Mouse (Mus musculus) lung, postnatal 14 days (tissue): ENCODE data around the gene Gm10192.
"Not testable (repeated sequence)": the region's sequence is repeated elsewhere in the genome, so short reads cannot be mapped to it uniquely, and the experiment has no call there.

Experiments
- DNase-seq: peaks from one replicate; pipeline ENCODE4 v3.0.0; 2021

The Gm10192 gene

DNA sequence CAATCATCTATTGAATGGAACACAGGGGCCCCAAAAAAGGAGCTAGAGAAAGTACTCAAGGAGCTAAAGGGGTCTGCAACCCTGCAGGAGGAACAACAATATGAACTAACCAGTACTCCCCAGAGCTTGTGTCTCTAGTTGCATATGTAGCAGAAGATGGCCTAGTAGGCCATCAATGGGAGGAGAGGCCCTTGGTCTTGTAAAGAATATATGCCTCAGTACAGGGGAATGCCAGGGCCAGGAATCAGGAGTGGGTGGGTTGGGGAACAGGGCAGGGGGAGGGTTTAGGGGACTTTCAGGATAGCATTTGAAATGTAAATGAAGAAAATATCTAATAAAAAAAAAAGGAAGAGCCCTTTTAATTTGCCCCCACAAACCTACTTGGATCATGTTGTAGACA is at the start of gene Gm10192:
Gm10192 (minus strand) TSS at position 101 of the 400 bp plus-strand sequence.
- not testable (repeated sequence) for DNase-seq

DNA sequence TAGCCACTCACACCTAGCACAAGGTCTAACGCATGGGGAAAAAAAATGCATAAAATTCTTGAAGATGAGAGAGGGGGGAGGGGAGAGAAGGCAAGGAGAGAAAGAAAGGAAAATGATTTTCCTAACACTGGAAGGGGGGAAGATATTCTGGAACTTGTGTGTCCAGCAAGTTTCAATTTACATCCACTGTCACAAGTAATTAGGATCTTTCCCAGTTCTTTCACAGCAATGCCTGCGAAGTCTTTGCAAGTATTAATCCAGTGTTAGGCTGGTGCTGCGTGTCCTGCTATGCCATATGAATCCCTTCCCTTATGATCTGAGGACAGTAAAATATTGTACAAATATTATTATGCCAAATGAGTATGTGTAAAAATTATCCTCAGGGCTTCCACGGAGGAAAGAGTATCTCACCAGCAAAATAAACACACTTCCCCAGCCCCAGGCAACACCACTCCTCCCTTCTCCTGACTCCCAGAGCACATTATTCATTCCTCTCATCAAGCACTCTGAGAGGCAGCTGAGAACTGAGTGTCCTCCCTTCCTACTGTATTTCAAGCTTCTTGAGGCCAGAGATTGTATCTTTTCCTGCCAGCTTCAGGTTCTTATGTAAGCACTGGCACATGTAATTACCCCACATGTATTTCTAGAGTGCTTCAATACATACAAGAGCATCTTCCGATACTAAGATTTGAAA is 47.6 kb upstream of the Gm10192 start:
- DNase-seq, result no peak

DNA sequence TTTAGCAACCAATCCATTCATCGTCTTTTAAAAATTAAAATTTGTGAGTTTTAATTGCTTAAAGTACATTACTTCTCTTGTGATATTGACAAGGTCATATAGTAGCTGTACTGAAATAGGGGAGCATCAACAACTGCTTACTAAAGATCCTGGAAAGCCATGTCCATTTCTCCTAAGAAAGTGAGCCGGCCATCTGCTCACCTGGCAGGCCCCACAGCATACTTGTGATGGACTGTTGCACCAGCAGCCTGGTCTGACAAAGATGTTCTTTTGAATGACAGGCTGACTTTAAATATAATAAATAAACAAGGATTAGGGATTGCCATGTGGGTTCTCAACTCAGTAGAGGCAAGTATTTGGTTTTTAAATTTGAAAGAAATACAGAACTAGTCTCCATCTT is 36.7 kb upstream of the Gm10192 start:
- DNase-seq, result no peak

DNA sequence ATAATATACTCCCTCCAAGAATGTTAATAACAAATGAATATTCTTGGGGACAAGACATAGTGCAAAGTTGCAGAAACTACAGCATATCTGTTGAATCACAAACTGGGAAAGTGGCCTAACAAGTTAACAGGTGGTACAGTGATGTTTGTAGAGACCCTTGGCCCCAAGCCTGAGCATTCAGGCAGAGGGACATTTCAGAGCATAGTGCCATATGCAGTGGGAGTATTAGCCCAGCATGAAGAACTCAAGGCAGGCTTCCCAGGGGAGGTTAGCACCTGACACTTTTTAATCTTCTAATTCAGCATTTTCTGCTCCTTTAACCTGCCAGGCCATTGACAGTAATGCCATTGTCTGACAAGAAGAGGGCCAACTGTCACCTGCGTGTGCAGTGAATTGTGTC is 34.9 kb upstream of the Gm10192 start:
- no peak for DNase-seq

DNA sequence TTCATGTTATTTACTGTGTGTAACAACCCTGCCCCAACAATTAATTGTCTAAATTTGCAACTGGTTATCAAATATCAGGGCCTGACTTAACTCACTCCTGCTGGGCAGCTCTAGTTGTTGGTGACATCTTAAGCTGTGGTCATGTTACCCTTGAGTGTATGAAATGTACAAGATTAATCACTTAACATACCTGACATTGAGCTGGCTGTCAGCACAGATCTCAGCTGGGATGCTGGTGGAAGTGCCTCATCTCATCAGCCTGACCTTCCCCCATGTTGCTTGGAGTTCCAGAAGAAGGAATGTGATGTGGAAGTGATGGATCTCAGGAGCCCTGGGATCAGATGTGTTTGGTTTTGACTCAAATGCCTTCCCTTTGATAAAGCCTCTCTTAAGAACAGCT is 29.5 kb upstream of the Gm10192 start:
- no peak for DNase-seq

DNA sequence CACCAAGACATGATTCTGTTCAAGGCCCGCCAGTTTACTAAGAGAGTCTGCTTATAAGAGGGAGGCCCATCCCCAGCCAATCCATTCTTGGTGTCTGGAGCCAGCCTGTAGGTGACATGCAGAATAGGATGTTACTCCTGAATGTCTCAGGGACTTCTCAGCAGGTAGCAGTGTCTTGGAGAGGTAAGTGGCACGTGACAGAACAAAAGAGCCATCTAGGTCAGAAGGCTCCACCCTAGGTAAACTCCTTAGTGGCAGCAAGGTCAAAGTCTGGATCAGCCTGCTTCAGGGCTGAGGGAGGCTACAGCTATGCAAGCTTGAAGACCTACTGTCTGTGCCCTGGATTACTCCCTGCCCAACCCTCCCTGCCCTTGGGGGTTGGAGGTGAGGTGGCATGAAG is 20.0 kb upstream of the Gm10192 start:
- not testable (repeated sequence) for DNase-seq

DNA sequence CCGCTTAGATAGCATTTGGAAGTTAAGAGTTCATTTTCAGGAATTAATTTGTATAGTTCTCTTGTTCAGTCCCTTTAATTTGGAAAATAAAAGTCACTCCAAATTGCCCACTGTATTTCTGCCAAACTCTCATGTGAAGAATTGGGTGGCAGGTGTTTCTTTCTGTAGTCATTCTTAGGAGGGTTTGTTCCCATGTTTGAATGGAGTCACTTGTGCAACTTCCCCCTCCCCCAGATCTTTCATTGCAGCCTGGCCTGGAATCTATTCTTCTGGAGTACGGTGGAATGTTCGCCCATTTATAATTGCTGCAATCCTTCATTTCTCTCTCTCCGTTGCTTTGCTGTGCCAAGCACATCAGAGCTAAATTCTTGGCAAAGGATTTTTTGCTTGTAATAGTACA is 10.2 kb upstream of the Gm10192 start:
- peak; percentile 2 for DNase-seq

DNA sequence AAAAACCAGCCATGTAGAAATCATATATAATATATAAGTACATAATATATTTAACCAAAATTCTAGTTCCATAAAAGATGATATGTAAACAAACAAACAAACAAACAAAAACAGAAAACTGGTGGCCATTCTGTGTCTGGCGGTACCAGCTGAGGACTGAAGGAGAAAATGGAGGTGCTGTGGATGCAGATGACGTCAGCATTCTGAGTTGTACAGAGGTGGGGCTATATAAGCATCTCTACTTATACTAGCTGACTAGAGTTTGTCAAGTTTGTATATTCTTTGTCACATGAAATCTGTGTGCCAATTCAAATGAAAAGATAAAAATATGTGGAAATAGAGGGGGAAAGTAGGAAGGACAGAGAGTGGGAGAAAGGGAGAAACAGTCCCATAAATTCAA is 9.6 kb upstream of the Gm10192 start:
- no peak for DNase-seq

DNA sequence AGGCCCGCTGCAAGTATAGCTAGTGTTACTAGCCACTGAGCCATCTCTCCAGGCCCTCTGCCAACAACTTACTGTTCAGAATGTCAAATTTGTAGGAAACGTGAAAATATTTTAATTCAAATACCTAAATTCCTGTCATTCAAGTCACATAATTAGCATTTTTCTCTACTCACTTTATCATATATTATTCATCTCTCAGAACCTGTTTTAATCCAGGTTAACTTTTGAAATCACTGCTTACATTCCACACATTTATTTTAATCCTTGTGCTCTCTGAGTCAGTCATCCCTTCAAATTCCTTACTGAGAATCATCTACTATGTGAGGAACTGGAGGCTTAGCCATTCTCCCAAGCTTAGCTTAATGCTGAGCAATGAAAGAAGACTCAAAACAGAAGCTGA is 2.6 kb downstream of the Gm10192 start:
- no peak for DNase-seq

DNA sequence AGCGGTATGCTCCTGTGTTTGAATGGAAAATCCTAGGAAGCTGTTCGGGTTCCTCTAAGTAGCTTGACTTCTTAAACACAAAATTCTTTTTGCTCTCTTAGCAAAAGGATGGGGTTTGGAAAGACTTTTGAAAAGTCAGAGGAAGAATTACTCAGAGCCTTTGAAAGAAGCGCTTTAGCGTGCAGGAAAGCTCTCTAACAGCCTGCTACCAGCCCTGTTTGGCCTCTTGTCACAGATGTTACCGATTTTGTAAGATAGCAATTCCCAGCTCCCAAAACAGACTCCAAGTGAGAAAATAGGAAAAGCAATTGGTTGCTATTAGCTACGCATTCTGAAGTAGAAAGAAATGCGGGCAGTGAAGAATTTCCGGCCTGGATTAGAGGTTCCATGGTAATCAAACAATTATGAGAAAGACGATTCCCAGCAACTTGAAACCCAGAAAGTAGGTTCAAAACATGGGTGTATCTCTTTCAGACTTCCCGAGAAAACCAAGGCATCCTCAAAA is 26.1 kb downstream of the Gm10192 start:
- DNase-seq, result no peak

DNA sequence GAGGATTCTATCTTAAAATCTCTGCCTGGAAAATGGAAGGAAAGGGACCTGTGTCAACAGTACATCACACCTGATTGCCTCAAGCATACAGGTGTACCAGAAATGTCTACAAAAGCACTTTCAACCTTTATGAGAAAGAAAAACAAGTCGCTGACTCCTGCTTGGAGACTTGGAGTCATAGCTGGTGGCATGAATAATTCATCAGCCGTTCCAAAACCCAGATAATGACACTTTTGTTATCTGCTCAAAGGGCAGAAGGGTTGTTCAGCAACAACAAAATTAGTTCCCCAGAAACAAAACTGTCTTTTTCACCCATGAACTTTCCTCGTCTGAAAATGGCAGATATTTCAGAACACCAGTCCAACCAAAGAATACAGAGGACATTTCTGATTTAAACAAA is 26.9 kb downstream of the Gm10192 start:
- no peak for DNase-seq

DNA sequence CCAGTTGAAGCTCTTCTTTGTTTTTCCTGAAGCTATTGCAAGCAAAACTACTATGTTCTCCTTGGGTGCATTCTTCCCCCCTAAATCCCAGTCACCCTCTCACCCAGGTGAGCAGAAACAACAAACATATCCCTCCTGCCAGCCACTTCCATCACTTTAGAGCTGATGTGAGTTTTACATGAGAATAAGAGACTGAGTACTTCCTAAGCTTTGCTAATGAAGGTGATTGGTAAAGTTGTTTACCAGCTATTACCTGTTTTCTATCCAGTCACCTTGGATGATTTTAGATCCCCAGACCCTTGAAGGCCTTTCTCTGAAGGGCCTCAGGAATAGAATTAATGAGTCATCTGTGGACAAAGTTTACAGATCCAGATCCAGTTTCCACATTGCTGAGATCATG is 29.4 kb downstream of the Gm10192 start:
- DNase-seq, result no peak

DNA sequence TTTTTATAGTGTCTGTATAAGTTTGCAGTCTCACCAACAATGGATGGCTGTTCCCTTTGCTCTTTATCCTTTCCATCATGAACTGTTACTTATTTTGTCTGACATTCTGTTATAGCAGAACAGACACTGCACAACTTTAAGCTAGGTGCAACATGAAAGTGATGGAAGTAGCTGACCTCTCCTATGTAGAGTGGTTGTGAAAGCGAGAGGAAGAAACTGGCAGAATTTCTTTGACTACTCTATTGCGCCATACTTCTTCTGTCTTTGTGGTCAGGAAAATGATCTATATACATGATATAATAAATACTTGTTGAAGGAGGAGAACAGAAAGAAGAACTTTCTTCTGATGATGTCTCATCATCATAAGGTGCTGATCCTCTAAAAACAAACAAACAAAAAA is 40.5 kb downstream of the Gm10192 start:
- no peak for DNase-seq
